Mouse (Mus musculus): Measurements from ENCODE around the gene Cops2.

Gene Cops2

DNA sequence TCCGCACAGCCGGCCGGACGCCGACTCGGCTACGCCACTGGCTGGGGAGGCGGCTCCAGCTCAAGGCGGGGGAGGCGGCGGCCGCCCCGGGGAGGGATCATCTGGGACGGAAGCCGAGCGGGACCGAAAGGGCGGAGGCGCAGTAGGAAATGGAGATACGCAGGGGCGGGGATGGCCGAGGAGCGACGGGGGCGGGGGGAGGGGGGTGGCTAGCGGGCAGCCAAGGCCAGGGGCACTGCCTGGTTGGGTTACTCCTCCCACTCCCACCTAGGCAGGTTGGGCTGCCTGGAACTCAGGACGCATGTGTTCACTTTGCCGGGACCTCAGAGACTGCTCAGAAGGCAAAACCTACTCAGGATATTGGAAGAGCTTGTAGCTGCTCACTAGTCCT lies 76.2 kb downstream of the Cops2 start, which contains the start of gene Secisbp2l:
Gene Secisbp2l, minus strand, starts transcription at position 152 of the 391 bp plus-strand sequence.
- DNase-seq (ENCODE audit: extremely low spot score, low read depth, low spot score), result no peak

DNA sequence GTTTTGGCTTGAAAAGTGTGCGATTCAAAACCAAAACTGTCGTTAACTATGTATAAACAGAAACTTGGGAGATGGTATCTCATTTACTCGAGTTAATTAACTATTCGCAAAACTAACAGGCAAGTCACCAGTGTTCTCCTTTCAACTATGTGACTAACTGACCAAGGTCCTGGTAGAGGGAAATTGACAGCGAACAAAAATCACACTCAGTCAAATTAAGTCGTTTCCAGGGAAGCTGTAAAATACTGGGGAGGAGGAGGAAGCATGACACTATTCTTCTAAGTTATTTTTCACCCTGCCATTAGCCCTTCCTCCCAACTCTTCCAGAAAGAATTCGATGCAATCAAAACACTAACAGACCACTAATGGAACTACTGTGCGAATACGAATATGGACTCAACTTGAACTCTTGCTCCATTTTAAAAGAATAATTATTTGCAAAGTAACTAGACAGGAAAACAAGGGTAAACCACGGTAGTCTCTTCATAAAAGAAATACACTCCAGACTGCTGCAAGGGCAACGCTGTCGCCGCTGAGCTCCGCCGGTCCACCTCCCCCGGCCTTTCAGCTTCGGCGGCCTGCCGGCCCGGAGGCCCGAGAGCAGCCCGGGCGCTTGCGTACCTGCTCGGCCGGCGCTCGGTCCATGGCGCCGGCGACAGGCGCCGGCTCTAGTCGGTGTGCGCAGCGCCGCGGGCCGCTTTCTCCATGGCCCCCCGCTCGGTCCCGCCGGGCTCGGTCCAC lies 76.8 kb downstream of the Cops2 start:
- no peak for DNase-seq (ENCODE audit: extremely low spot score, low read depth, low spot score)

DNA sequence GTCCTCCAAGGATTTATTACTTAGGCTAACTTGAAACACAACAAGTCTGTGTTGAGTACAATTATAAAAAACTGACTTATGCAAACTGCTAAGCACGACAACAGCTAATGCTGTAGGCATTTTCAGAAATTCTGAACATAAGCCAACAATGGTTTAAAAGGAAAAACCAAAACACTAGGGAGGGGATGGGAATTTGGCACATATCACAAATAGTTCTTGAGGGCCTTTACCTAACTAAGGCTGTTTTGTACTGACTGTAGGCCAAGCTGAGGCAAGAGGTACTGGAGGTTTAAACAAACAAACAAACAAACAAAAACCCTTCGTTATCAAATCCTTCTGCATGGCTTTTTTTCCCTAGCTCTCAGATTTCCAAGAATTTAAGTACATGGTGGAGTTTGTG lies 77.9 kb downstream of the Cops2 start:
- no peak for DNase-seq (ENCODE audit: extremely low spot score, low read depth, low spot score)
